Comparison of ENCODE assay signal across 8 mouse cellular contexts in the genomic region with DNA sequence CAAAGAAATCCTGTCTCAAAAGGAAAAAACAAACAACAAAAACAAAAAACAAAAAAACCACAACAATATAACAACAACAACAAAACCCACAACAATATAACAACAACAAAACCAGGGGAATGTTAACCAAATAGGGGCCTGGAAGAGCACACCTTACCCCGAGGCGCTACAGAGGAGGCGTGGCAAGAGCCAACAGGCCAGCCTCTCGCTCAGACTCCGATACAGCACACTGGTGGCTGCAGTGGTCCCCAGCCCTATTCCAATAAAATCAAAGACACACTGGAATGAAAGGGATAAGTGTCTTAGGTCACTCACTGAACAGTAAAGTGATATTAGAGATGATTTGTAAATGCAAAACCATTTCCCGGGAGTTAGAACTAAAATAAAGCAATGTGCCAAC. TPM values are rescaled to one million over a fixed set of nuclear protein-coding genes. Genes with fewer than 3 reads are reported as not detected.
A peak's percentile ranks its signal among the peaks of the same experiment; 100 is the strongest.
DNase-seq lines count a peak whose midpoint lies in the region; ATAC-seq and TF ChIP-seq lines count a peak whose summit lies in the region.

No protein-coding gene starts in this region.

- no peak for ATAC-seq in forebrain, embryonic 12.5 days (ENCODE audit: low FRiP score)
- ATAC-seq in liver, embryonic 14.5 days (ENCODE audit: insufficient read depth), result peak; percentile 42; the same call in 1 of the 2 replicates

- WGBS in heart, adult 2 months, result 0% methylated on average over 6 of the region's 6 CpGs
- WGBS in forebrain, embryonic 12.5 days, result 0% methylated on average over 6 of the region's 6 CpGs
- 0% methylated on average over 6 of the region's 6 CpGs for WGBS in liver, embryonic 14.5 days (ENCODE audit: insufficient replicate concordance)

- no peak overlapping the region for H3K9ac ChIP-seq in heart, adult 2 months (ENCODE audit: low read depth, low read length)
- H3K9ac ChIP-seq in forebrain, embryonic 12.5 days, result peak overlapping the region; percentile 61
- H3K9ac ChIP-seq in liver, embryonic 14.5 days (replicated peaks), result peak overlapping the region; percentile 85

- H3K9me3 ChIP-seq in E14TG2a.4 (ENCODE audit: low read length), result no peaks in the 10 kb centered on the region
- H3K9me3 ChIP-seq in forebrain, embryonic 12.5 days, result no peaks in the 10 kb centered on the region
- no peaks in the 10 kb centered on the region for H3K9me3 ChIP-seq in liver, embryonic 14.5 days (ENCODE audit: control insufficient read depth, low read length)

- TF ChIP-seq CTCF in heart, adult 2 months (IDR thresholded peaks at IDR 0.05), result no peak
- TF ChIP-seq CTCF in E14TG2a.4 (conservative IDR thresholded peaks at IDR 0.05; ENCODE audit: low read length), result no peak
- no peak for TF ChIP-seq CTCF in liver, embryonic 14.5 days (IDR thresholded peaks at IDR 0.05; ENCODE audit: low read depth)

- no peak for TF ChIP-seq POLR2A in heart, adult 2 months (IDR thresholded peaks at IDR 0.05; ENCODE audit: insufficient read depth, low read depth, low read length)

- no peaks in the 10 kb centered on the region for H3K36me3 ChIP-seq in heart, adult 2 months (ENCODE audit: control insufficient read depth, insufficient read depth, low read length)
- H3K36me3 ChIP-seq in E14TG2a.4 (ENCODE audit: insufficient read depth, low read length), result peaks cover 35% of the 10 kb centered on the region
- no peaks in the 10 kb centered on the region for H3K36me3 ChIP-seq in forebrain, embryonic 12.5 days (replicated peaks)
- no peaks in the 10 kb centered on the region for H3K36me3 ChIP-seq in liver, embryonic 14.5 days (replicated peaks; ENCODE audit: control insufficient read depth, insufficient read depth, low read depth)

- H3K27me3 ChIP-seq in heart, adult 2 months (ENCODE audit: control insufficient read depth, insufficient read depth, low read length), result no peaks in the 10 kb centered on the region
- no peaks in the 10 kb centered on the region for H3K27me3 ChIP-seq in E14TG2a.4 (ENCODE audit: insufficient read depth, low read length)
- H3K27me3 ChIP-seq in forebrain, embryonic 12.5 days, result no peaks in the 10 kb centered on the region
- no peaks in the 10 kb centered on the region for H3K27me3 ChIP-seq in liver, embryonic 14.5 days (ENCODE audit: control insufficient read depth, insufficient read depth, low read length)

- H3K4me3 ChIP-seq in heart, adult 2 months, result peak overlapping the region; percentile 90
- peak overlapping the region; percentile 98 for H3K4me3 ChIP-seq in E14TG2a.4 (replicated peaks; ENCODE audit: low read length)
- peak overlapping the region; percentile 68 for H3K4me3 ChIP-seq in forebrain, embryonic 12.5 days (replicated peaks)
- peak overlapping the region; percentile 78 to 89 for H3K4me3 ChIP-seq in liver, embryonic 14.5 days (ENCODE audit: insufficient read depth in 1 of 2, low read depth in 2 of 2, low read length in 2 of 2)

- TF ChIP-seq EP300 in heart, adult 2 months (IDR thresholded peaks at IDR 0.05; ENCODE audit: insufficient read depth, low read depth, low read length), result no peak
- TF ChIP-seq EP300 in liver, embryonic 14.5 days (IDR thresholded peaks at IDR 0.05; ENCODE audit: low read depth), result no peak

- no peak for DNase-seq in heart, adult 2 months
- DNase-seq in heart, postnatal 14 days, result no peak
- DNase-seq in liver, embryonic 14.5 days (ENCODE audit: low read depth in 3 of 3, low spot score in 3 of 3), result peak in 1 of 3 experiments; percentile 49
- DNase-seq in retina, postnatal 1 day, result no peak
- no peak for DNase-seq in urinary bladder, adult 18-20 months (ENCODE audit: low spot score in 2 of 2)
- DNase-seq in right cerebral cortex, postnatal 4 days, result no peak

- H3K79me2 ChIP-seq in heart, adult 2 months (replicated peaks; ENCODE audit: control insufficient read depth, insufficient read depth, low read length), result no peaks in the 10 kb centered on the region

- no peak overlapping the region; the same call in 1 of the 2 replicates for H3K27ac ChIP-seq in heart, adult 2 months
- peak overlapping the region; percentile 96; the same call in 1 of the 2 replicates for H3K27ac ChIP-seq in forebrain, embryonic 12.5 days
- peak overlapping the region; percentile 93 for H3K27ac ChIP-seq in liver, embryonic 14.5 days

- no peaks in the 10 kb centered on the region; the same call in 1 of the 2 replicates for H3K4me1 ChIP-seq in heart, adult 2 months (ENCODE audit: control insufficient read depth, insufficient read depth, low read length)
- H3K4me1 ChIP-seq in E14TG2a.4 (replicated peaks; ENCODE audit: low read depth, low read length), result peaks cover 68% of the 10 kb centered on the region
- peaks cover 15% of the 10 kb centered on the region for H3K4me1 ChIP-seq in forebrain, embryonic 12.5 days
- H3K4me1 ChIP-seq in liver, embryonic 14.5 days (replicated peaks; ENCODE audit: control insufficient read depth in 2 of 2, insufficient read depth in 2 of 2, low read length in 1 of 2), result peaks cover 2 to 10% of the 10 kb centered on the region in 2 experiments; a peak in 3 of 4 replicates

- intact Hi-C loops in heart, adult 2 months (cut with DNase I), result no loop called here
- intact Hi-C loops in heart, postnatal 14 days (cut with DNase I), result no loop called here

- H3K4me2 ChIP-seq in forebrain, embryonic 12.5 days, result peak overlapping the region; percentile 69
- peak overlapping the region; percentile 85 for H3K4me2 ChIP-seq in liver, embryonic 14.5 days (ENCODE audit: low read depth)

RNA-seq across cellular contexts. Expression of a gene that starts 0.4 kb away (rescaled TPM):
- total RNA-seq in heart, adult 2 months (2021), result not detected
- polyA plus RNA-seq in heart, adult 2 months (2012; rRNA removed), result 0.10 TPM in 1 of 2 replicates, not detected in the other
- total RNA-seq in heart, postnatal 14 days (2021), result under 1 TPM; 0.22 to 0.43 TPM
- polyA plus RNA-seq in forebrain, embryonic 12.5 days (2016; fragmentation: Nextera tagmentation; extraction: Ambion mirVana), result 0.51 and 0.68 TPM in 2 replicates
- 0.03 TPM in 1 of 2 replicates, not detected in the other for polyA plus RNA-seq in liver, embryonic 14.5 days (2012; rRNA removed)
- not detected in 2 replicates for polyA plus RNA-seq in liver, embryonic 14.5 days (2014; fragmentation: Nextera tagmentation; extraction: Ambion mirVana)

RNA-seq across cellular contexts. Expression of a gene that starts 0.7 kb away (rescaled TPM):
- 1 to 10 TPM in 1 of 2 experiments, under 1 TPM in 1; 0.97 to 1.7 TPM for total RNA-seq in heart, adult 2 months (2021)
- 3.7 and 5.3 TPM in 2 replicates for polyA plus RNA-seq in heart, adult 2 months (2012; rRNA removed)
- total RNA-seq in heart, postnatal 14 days (2021), result 1 to 10 TPM; 2.7 to 2.9 TPM
- polyA plus RNA-seq in forebrain, embryonic 12.5 days (2016; fragmentation: Nextera tagmentation; extraction: Ambion mirVana), result 17.2 and 18.6 TPM in 2 replicates
- polyA plus RNA-seq in liver, embryonic 14.5 days (2012; rRNA removed), result 12.4 and 14.0 TPM in 2 replicates
- polyA plus RNA-seq in liver, embryonic 14.5 days (2014; fragmentation: Nextera tagmentation; extraction: Ambion mirVana), result 7.5 and 8.8 TPM in 2 replicates

RNA-seq across cellular contexts. Expression of a gene that starts 12.0 kb away (rescaled TPM):
- 1 to 10 TPM; 5.6 TPM for total RNA-seq in heart, adult 2 months (2021)
- polyA plus RNA-seq in heart, adult 2 months (2012; rRNA removed), result 5.6 and 6.6 TPM in 2 replicates
- total RNA-seq in heart, postnatal 14 days (2021), result 10 to 100 TPM in 1 of 2 experiments, 1 to 10 TPM in 1; 7.0 to 14.1 TPM
- polyA plus RNA-seq in forebrain, embryonic 12.5 days (2016; fragmentation: Nextera tagmentation; extraction: Ambion mirVana), result 77.2 and 87.9 TPM in 2 replicates
- 1.0 and 2.1 TPM in 2 replicates for polyA plus RNA-seq in liver, embryonic 14.5 days (2012; rRNA removed)
- polyA plus RNA-seq in liver, embryonic 14.5 days (2014; fragmentation: Nextera tagmentation; extraction: Ambion mirVana), result 0.71 and 0.86 TPM in 2 replicates

RNA-seq across cellular contexts. Expression of a gene that starts 29.0 kb away (rescaled TPM):
- total RNA-seq in heart, adult 2 months (2021), result 10 to 100 TPM; 24.0 to 29.5 TPM
- polyA plus RNA-seq in heart, adult 2 months (2012; rRNA removed), result 59.6 and 61.7 TPM in 2 replicates
- 10 to 100 TPM; 22.0 to 23.0 TPM for total RNA-seq in heart, postnatal 14 days (2021)
- 73.2 and 79.0 TPM in 2 replicates for polyA plus RNA-seq in forebrain, embryonic 12.5 days (2016; fragmentation: Nextera tagmentation; extraction: Ambion mirVana)
- 13.8 and 18.6 TPM in 2 replicates for polyA plus RNA-seq in liver, embryonic 14.5 days (2012; rRNA removed)
- polyA plus RNA-seq in liver, embryonic 14.5 days (2014; fragmentation: Nextera tagmentation; extraction: Ambion mirVana), result 16.0 and 19.5 TPM in 2 replicates

RNA-seq across cellular contexts. Expression of a gene that starts 35.1 kb away (rescaled TPM):
- total RNA-seq in heart, adult 2 months (2021), result under 1 TPM; 0.26 to 0.50 TPM
- 5.3 and 5.6 TPM in 2 replicates for polyA plus RNA-seq in heart, adult 2 months (2012; rRNA removed)
- total RNA-seq in heart, postnatal 14 days (2021), result 1 to 10 TPM; 1.4 to 1.8 TPM
- 21.8 and 23.5 TPM in 2 replicates for polyA plus RNA-seq in forebrain, embryonic 12.5 days (2016; fragmentation: Nextera tagmentation; extraction: Ambion mirVana)
- polyA plus RNA-seq in liver, embryonic 14.5 days (2012; rRNA removed), result 11.1 and 12.0 TPM in 2 replicates
- 7.0 and 7.6 TPM in 2 replicates for polyA plus RNA-seq in liver, embryonic 14.5 days (2014; fragmentation: Nextera tagmentation; extraction: Ambion mirVana)

Comparison
In these comparisons a context has a peak if more than half of its experiments do, and no peak if none do; other contexts are left out.
1. RNA of a gene that starts 12.0 kb away (polyA plus RNA-seq): 77.2 to 87.9 TPM in forebrain, embryonic 12.5 days; 5.6 to 6.6 TPM in heart, adult 2 months and 0.71 to 2.1 TPM in liver, embryonic 14.5 days; every median in the first group is over 10 times any median in the second.
2. Peak in every context shown above with its lines, with median percentiles within 50 percentile points of each other: H3K4me3 ChIP-seq.